Mouse (Mus musculus) heart, embryonic 13.5 days (tissue): ENCODE measurements around the gene Ghrhr. TPM values are rescaled to one million over a fixed set of nuclear protein-coding genes. Genes with fewer than 3 reads are reported as not detected.
A peak's percentile ranks its signal among the peaks of the same experiment; 100 is the strongest.

Experiments used
- ATAC-seq: fragments of 200-750 bp; cut with Nextera tagmentation; 2 replicates; pipeline ENCODE4 v1.8.0; 2017; ENCODE audit warnings: moderate TSS enrichment; ENCODE audit not compliant: insufficient number of reproducible peaks, low FRiP score, low TSS enrichment; ENCODE audit errors: extremely low read depth
- H3K27ac ChIP-seq: fragments of 300-500 bp; sonication (generic); replicated peaks from 2 replicates; pipeline ENCODE4 v1.5.1; 2015; ENCODE audit warnings: moderate library complexity, mild to moderate bottlenecking, inconsistent platforms
- H3K27me3 ChIP-seq: fragments of 300-500 bp; sonication (generic); replicated peaks from 2 replicates; pipeline ENCODE4 v1.6.1; 2015; ENCODE audit warnings: mild to moderate bottlenecking, inconsistent platforms
- H3K36me3 ChIP-seq: fragments of 300-500 bp; sonication (generic); 2 replicates; pipeline ENCODE4 v1.6.1; 2015; ENCODE audit warnings: mild to moderate bottlenecking, inconsistent platforms
- H3K4me1 ChIP-seq: fragments of 300-500 bp; sonication (generic); 2 replicates; pipeline ENCODE4 v1.6.1; 2015; ENCODE audit warnings: inconsistent platforms
- H3K4me2 ChIP-seq: fragments of 300-500 bp; sonication (generic); 2 replicates; pipeline ENCODE4 v1.6.1; 2015; ENCODE audit warnings: inconsistent platforms, mild to moderate bottlenecking, moderate library complexity
- H3K4me3 ChIP-seq: fragments of 300-500 bp; sonication (generic); 2 replicates; pipeline ENCODE4 v1.5.1; 2015; ENCODE audit warnings: moderate library complexity, mild to moderate bottlenecking, inconsistent platforms
- H3K9ac ChIP-seq: fragments of 300-500 bp; sonication (generic); 2 replicates; pipeline ENCODE4 v1.6.1; 2015; ENCODE audit warnings: inconsistent platforms, mild to moderate bottlenecking, moderate library complexity
- H3K9me3 ChIP-seq: fragments of 300-500 bp; sonication (generic); 2 replicates; pipeline ENCODE4 v1.6.1; 2016; ENCODE audit warnings: inconsistent platforms
- WGBS: fragments of 180-500 bp; shearing (Covaris S2); methylation state at CpG from one replicate; pipeline ENCODE4 v1.1.7; 2015; ENCODE audit warnings: mixed read lengths; 5-methylcytosine and 5-hydroxymethylcytosine counted together
- polyA plus RNA-seq: library from polyadenylated mRNA; unstranded; fragments of >200 nt; fragmentation: Nextera tagmentation; extraction: Ambion mirVana; gene quantifications from 2 replicates; pipeline ENCODE4 v1.2.1, GENCODE M21; 2015

The Ghrhr gene
- polyA plus RNA-seq = not detected in 2 replicates

- H3K27ac ChIP-seq = no peak within 1 kb of the TSS
- 60% methylated on average over 6 of the region's 6 CpGs for WGBS
- no peaks in the 10 kb centered on the region; the same call in 1 of the 2 replicates for H3K9me3 ChIP-seq
- ATAC-seq = no peak
- peaks cover 52% of the 10 kb centered on the region for H3K27me3 ChIP-seq
- H3K4me2 ChIP-seq = no peak within 1 kb of the TSS
- no peaks in the 10 kb centered on the region for H3K4me1 ChIP-seq
- H3K4me3 ChIP-seq = no peak within 1 kb of the TSS
- no peak within 1 kb of the TSS for H3K9ac ChIP-seq
- no peaks in the 10 kb centered on the region for H3K36me3 ChIP-seq
These were observed at the start of gene Ghrhr for GRCm38 (mm10) chr6:55376076-55376475. Ghrhr (plus strand) TSS chr6:55376295.

DNA sequence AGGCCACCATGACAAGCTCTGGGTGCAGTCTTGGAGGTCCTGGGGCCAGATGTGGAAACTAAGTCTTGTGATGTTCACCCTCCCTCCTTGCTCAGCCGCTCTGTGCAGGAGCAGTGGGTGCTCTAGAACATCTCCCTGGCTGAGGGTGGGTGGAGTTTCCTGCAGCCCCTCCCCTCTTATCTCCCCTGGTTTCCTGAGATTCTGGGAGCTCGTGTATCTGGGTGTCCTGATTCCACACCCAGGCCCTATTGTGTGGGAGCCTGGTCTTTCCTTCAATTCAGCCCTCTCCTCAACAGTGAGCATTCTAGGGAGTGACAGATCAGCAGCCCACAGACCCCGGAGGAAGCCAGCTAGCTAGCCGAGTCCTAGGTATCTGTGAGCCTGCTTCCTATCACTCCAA is 49.8 kb upstream of the Ghrhr start:
- no peak overlapping the region for H3K4me2 ChIP-seq
- no peaks in the 10 kb centered on the region for H3K36me3 ChIP-seq
- H3K4me3 ChIP-seq = no peak overlapping the region
- no peak overlapping the region for H3K9ac ChIP-seq
- 34% methylated on average over 4 of the region's 4 CpGs for WGBS
- H3K27ac ChIP-seq = peak overlapping the region; percentile 58; the same call in 1 of the 2 replicates
- no peaks in the 10 kb centered on the region for H3K9me3 ChIP-seq
- H3K4me1 ChIP-seq = peaks cover 48% of the 10 kb centered on the region
- peaks cover 20% of the 10 kb centered on the region; the same call in 1 of the 2 replicates for H3K27me3 ChIP-seq
- ATAC-seq = no peak

GRCm38 (mm10) chr6:55327326-55327725 is 48.8 kb upstream of the Ghrhr start:
- peak; percentile 20; the same call in 1 of the 2 replicates for ATAC-seq
- Histone ChIP-seq H3K4me1 (peaks cover 50% of the 10 kb centered on the region), H3K27ac (peak overlapping the region; percentile 58; the same call in 1 of the 2 replicates), H3K4me2 (no peak overlapping the region), H3K9me3 (no peaks in the 10 kb centered on the region), H3K9ac (no peak overlapping the region), H3K4me3 (no peak overlapping the region), H3K36me3 (no peaks in the 10 kb centered on the region), H3K27me3 (peaks cover 25% of the 10 kb centered on the region; the same call in 1 of the 2 replicates)
- WGBS = 61% methylated on average over 13 of the region's 13 CpGs

DNA sequence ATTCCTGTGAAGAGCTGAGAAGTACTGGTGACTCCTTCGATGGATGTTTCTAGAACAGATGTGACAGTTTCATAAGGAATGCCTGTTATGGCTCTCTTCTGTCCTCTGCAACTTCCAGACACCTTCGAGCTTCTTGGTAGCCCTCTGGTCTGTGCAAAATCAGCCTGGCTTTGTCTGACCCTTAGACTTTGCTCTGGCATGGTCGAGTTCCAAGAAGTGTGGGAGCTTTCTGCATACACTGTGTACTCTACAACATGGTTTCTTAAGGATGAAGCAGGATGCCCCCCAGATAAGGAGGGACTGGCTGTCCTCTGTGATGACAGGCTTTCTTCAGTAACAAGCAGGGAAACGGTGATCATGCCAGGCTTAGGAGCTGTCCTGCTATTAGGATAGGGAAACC is 47.9 kb upstream of the Ghrhr start:
- peaks cover 29% of the 10 kb centered on the region; the same call in 1 of the 2 replicates for H3K27me3 ChIP-seq
- H3K9ac ChIP-seq = no peak overlapping the region
- 43% methylated on average over 4 of the region's 4 CpGs for WGBS
- H3K4me3 ChIP-seq = no peak overlapping the region
- H3K36me3 ChIP-seq = no peaks in the 10 kb centered on the region
- H3K27ac ChIP-seq = peak overlapping the region; percentile 58
- ATAC-seq = no peak
- peaks cover 53% of the 10 kb centered on the region for H3K4me1 ChIP-seq
- H3K4me2 ChIP-seq = no peak overlapping the region
- H3K9me3 ChIP-seq = no peaks in the 10 kb centered on the region

DNA sequence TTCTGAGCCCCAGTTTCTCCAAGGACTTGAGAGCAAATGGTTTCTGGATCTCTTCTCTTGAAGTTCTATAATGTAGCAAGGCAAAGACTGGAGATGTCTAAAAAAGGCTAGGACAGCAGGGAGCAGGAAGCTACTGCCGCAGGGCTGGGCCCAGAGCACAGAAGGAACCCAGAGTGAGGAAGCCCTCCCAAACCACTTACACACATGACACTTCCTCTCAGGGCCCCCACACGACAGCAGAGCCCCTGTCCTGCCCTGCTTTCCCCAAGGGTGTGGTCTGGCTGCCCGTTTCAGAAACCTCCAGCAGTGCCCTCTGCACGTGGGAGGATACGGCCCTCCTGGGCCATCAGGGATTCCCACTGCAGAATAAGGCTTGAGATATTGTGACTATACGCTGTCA is 44.8 kb upstream of the Ghrhr start:
- Histone ChIP-seq H3K27me3 (peaks cover 29% of the 10 kb centered on the region; the same call in 1 of the 2 replicates), H3K27ac (no peak overlapping the region), H3K36me3 (no peaks in the 10 kb centered on the region), H3K9ac (no peak overlapping the region), H3K4me3 (no peak overlapping the region), H3K4me1 (peaks cover 63% of the 10 kb centered on the region), H3K9me3 (no peaks in the 10 kb centered on the region), H3K4me2 (no peak overlapping the region)
- 55% methylated on average over 6 of the region's 6 CpGs for WGBS
- no peak for ATAC-seq

DNA sequence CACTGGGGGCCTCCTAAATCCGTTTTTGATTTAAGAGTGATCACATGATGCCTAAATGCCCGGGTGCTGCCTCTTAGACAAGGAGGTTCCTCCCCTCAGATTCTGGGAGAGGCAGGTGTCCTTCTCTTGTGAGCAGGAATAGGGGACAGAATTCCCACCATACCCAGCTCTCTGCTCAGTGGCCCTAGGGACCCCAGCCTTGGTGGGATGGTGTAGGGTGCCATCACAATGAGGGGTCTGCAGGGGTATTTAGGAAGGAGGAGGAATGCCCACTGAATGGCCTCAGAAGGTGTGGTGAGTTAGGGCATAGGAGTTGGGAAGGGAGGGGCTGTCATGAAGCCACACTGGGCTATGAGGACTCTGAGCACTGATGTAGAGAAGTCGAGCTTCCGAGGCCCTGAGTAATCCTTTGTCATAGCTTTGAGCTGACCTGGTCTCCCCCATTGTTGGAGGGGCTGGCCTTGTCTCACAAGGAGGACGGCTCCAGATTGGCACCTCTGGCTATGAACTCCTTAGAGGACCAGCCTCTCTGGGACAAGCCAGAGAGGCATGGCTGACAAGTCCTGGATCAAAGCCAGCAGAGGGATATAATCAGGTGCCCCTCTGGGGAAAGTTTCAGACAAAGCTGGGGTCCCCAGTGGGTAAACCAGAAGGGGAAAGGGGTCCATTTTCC is 43.9 kb upstream of the Ghrhr start:
- Histone ChIP-seq H3K4me1 (peaks cover 63% of the 10 kb centered on the region), H3K4me3 (no peak overlapping the region), H3K27ac (peak overlapping the region; percentile 64; the same call in 1 of the 2 replicates), H3K36me3 (no peaks in the 10 kb centered on the region), H3K9me3 (no peaks in the 10 kb centered on the region), H3K9ac (0 out of 2 replicates have a peak overlapping the region, but pooled peaks have one; percentile 9), H3K4me2 (no peak overlapping the region), H3K27me3 (peaks cover 35% of the 10 kb centered on the region; the same call in 1 of the 2 replicates)
- 55% methylated on average over 5 of the region's 5 CpGs for WGBS
- no peak for ATAC-seq

GRCm38 (mm10) chr6:55332773-55333109 is 43.4 kb upstream of the Ghrhr start:
- no peaks in the 10 kb centered on the region for H3K36me3 ChIP-seq
- peaks cover 63% of the 10 kb centered on the region for H3K4me1 ChIP-seq
- H3K4me2 ChIP-seq = no peak overlapping the region
- H3K27ac ChIP-seq = peak overlapping the region; percentile 64
- H3K9me3 ChIP-seq = no peaks in the 10 kb centered on the region
- H3K4me3 ChIP-seq = no peak overlapping the region
- H3K9ac ChIP-seq = 0 out of 2 replicates have a peak overlapping the region, but pooled peaks have one; percentile 9
- 62% methylated on average over 6 of the region's 6 CpGs for WGBS
- peaks cover 39% of the 10 kb centered on the region; the same call in 1 of the 2 replicates for H3K27me3 ChIP-seq
- no peak for ATAC-seq

DNA sequence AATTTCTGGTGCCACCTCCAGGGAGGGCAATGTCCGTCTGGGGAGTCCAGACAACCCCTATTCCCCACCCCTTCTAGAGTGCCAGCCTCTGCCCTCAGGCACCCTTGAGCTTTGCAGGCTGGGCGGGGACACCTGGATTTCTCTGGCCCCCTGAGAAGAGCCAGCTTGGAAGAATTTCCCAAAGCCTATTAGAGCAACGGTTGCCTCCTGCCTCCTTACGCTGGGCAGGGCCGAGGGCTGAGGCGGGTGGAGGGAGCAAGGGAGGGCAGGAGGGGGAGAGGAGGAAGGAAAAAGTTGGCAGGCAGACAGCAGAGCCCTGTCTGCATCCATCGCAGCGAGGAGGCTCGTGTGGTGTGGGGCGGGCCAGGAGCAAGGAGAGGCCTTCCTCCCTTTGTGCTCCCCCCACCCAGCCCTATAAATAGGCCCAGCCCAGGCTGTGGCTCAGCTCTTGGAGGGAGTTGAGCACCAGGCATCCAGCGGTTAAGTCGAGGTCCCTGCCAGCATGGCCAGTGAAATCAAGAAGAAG is 40.0 kb upstream of the Ghrhr start, which contains the start of gene Aqp1:
Gene Aqp1 (plus strand): TSS at position 444 of the 526 bp plus-strand sequence.
- peaks cover 85% of the 10 kb centered on the region for H3K4me1 ChIP-seq
- 7% methylated on average over 12 of the region's 12 CpGs for WGBS
- H3K4me2 ChIP-seq = peak within 1 kb of the TSS; percentile 53
- H3K9me3 ChIP-seq = no peaks in the 10 kb centered on the region
- peaks cover 35% of the 10 kb centered on the region for H3K27me3 ChIP-seq
- peak within 1 kb of the TSS; percentile 35 for H3K4me3 ChIP-seq
- H3K36me3 ChIP-seq = no peaks in the 10 kb centered on the region
- ATAC-seq = peak; percentile 62; the same call in 1 of the 2 replicates
- peak within 1 kb of the TSS; percentile 60 for H3K9ac ChIP-seq
- H3K27ac ChIP-seq = peak within 1 kb of the TSS; percentile 63

DNA sequence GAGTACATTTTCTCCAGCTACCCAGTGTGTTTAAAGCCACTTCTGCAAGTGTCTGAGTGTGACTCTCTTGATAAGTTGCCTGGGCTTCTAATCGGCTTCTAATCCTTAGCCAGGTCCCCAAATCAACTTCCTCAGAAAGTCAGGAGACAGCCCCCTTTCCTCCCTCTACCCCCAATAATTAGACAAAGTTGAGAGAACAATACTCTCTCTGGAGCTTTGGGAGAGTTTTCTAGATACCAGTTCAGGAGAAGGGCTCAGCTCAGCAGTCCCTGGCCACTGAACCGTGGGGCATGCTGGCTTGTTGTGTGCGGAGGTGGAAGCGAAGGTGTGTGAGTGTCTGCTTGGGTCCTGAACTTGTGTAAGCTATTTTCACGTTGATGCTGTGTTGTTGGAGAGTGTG is 38.9 kb upstream of the Ghrhr start:
- Histone ChIP-seq H3K27ac (no peak overlapping the region), H3K4me2 (peak overlapping the region; percentile 53), H3K9ac (peak overlapping the region; percentile 54), H3K27me3 (peaks cover 30% of the 10 kb centered on the region), H3K36me3 (no peaks in the 10 kb centered on the region), H3K4me3 (peak overlapping the region; percentile 35), H3K4me1 (peaks cover 86% of the 10 kb centered on the region), H3K9me3 (no peaks in the 10 kb centered on the region)
- no peak for ATAC-seq
- 54% methylated on average over 5 of the region's 5 CpGs for WGBS

GRCm38 (mm10) chr6:55338077-55338476 is 38.0 kb upstream of the Ghrhr start:
- Histone ChIP-seq H3K9me3 (no peaks in the 10 kb centered on the region), H3K9ac (0 out of 2 replicates have a peak overlapping the region, but pooled peaks have one; percentile 54), H3K4me3 (peak overlapping the region; percentile 35), H3K4me1 (peaks cover 86% of the 10 kb centered on the region), H3K4me2 (peak overlapping the region; percentile 53), H3K36me3 (no peaks in the 10 kb centered on the region), H3K27ac (no peak overlapping the region), H3K27me3 (peaks cover 26% of the 10 kb centered on the region)
- no peak for ATAC-seq
- 42% methylated on average over 6 of the region's 6 CpGs for WGBS

DNA sequence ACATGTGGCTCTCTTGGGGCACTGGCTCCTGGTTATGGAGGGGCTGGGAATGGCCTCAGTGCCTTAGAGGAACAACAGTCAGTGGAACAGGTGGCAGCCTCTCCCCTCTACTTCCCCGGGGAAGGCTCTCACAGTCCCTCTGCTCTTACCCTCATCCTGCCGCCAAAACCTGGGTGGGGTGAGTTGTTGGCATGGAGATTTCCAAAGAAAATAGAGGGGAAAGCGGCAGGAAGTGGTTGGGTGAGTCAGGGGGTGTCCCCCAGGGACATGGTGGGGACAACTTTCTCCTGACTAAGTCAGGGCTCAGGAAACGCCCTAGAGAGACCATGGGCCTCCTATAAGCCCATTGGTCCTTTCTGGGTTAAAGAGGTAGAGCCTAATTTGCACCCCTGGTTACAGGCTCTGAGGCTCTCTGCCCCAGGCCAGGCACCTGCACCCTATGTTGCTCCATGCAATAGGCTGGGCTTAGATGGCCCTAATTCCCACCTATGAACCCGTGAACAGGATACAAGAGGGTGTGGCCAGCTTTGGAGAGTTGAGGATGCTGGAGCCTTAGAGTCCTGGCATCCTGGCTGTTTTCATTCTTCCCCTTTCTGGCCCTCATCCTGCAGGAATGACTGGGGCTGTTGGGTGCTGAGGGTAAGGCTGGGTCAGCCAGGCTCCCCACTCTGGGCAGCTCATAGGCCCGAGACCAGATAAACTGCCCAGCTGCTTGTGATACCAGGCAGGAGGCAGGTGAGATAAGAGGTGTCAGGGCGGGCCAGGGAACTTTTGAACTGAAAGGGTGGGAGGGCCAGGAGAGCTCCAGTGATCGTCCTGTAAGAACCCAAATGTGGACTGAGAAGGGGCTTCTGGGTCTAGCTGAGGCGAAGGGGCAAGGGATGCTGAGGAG is 36.9 kb upstream of the Ghrhr start:
- H3K4me1 ChIP-seq = peaks cover 90% of the 10 kb centered on the region
- peaks cover 26% of the 10 kb centered on the region for H3K27me3 ChIP-seq
- no peaks in the 10 kb centered on the region for H3K36me3 ChIP-seq
- H3K4me2 ChIP-seq = peak overlapping the region; percentile 53
- H3K4me3 ChIP-seq = peak overlapping the region; percentile 35; the same call in 1 of the 2 replicates
- WGBS = 47% methylated on average over 9 of the region's 9 CpGs
- no peak for ATAC-seq
- H3K27ac ChIP-seq = no peak overlapping the region
- no peaks in the 10 kb centered on the region for H3K9me3 ChIP-seq
- H3K9ac ChIP-seq = no peak overlapping the region
